Mouse (Mus musculus) liver, embryonic 16.5 days (tissue): Measurements from ENCODE around the gene Dnajc10. TPM values are rescaled to one million over a fixed set of nuclear protein-coding genes. Genes with fewer than 3 reads are reported as not detected.
A peak's percentile ranks its signal among the peaks of the same experiment; 100 is the strongest.

Source experiments
- ATAC-seq: fragments of 200-750 bp; cut with Nextera tagmentation; 2 replicates; pipeline ENCODE4 v1.8.0; 2017; ENCODE audit warnings: low read depth, mild to moderate bottlenecking, moderate number of reproducible peaks, moderate library complexity
- H3K27ac ChIP-seq: fragments of 300-500 bp; sonication (generic); 2 replicates; pipeline ENCODE4 v1.5.1; 2014; ENCODE audit warnings: mild to moderate bottlenecking, low read length
- H3K27me3 ChIP-seq: fragments of 300-500 bp; sonication (generic); 2 replicates; pipeline ENCODE4 v1.6.1; 2014; ENCODE audit warnings: low read depth, low read length, mixed read lengths; ENCODE audit not compliant: control insufficient read depth, insufficient read depth
- H3K36me3 ChIP-seq: fragments of 300-500 bp; sonication (generic); 2 replicates; pipeline ENCODE4 v1.6.1; 2014; ENCODE audit warnings: mild to moderate bottlenecking; ENCODE audit not compliant: control insufficient read depth, insufficient read depth
- H3K4me1 ChIP-seq: fragments of 300-500 bp; sonication (generic); 2 replicates; pipeline ENCODE4 v1.6.1; 2014; ENCODE audit warnings: low read depth, low read length, mixed read lengths; ENCODE audit not compliant: control insufficient read depth
- H3K4me2 ChIP-seq: fragments of 300-500 bp; sonication (generic); 2 replicates; pipeline ENCODE4 v1.6.1; 2014; ENCODE audit warnings: low read depth, low read length, mixed read lengths
- H3K4me3 ChIP-seq: fragments of 300-500 bp; sonication (generic); 2 replicates; pipeline ENCODE4 v1.5.1; 2014; ENCODE audit warnings: low read depth, mild to moderate bottlenecking, low read length
- H3K9ac ChIP-seq: fragments of 300-500 bp; sonication (generic); 2 replicates; pipeline ENCODE4 v1.6.1; 2014; ENCODE audit warnings: low read depth, low read length
- H3K9me3 ChIP-seq: fragments of 300-500 bp; sonication (generic); replicated peaks from 2 replicates; pipeline ENCODE4 v1.6.1; 2016; ENCODE audit warnings: low read length; ENCODE audit not compliant: control insufficient read depth
- WGBS: fragments of 180-500 bp; shearing (Covaris S2); extraction: QIAGEN DNeasy Blood & Tissue Kit; methylation state at CpG from one replicate; pipeline ENCODE4 v1.1.7; 2014; ENCODE audit not compliant: insufficient replicate concordance; 5-methylcytosine and 5-hydroxymethylcytosine counted together
- polyA plus RNA-seq: library from polyadenylated mRNA; unstranded; fragments of >200 nt; fragmentation: Nextera tagmentation; extraction: Ambion mirVana; gene quantifications from 2 replicates; pipeline ENCODE4 v1.2.1, GENCODE M21; 2015

The Dnajc10 gene
- polyA plus RNA-seq, 1 experiment from 2014 or later, result 16.7 TPM

- H3K4me3 ChIP-seq, result peak overlapping the region; percentile 91
- H3K27ac ChIP-seq, result peak overlapping the region; percentile 96
- H3K4me1 ChIP-seq, result no peaks in the 10 kb centered on the region; the same call in 1 of the 2 replicates
- no peak for ATAC-seq
- H3K4me2 ChIP-seq, result peak overlapping the region; percentile 84
- H3K36me3 ChIP-seq, result no peaks in the 10 kb centered on the region
- 8% methylated on average over 7 of the region's 7 CpGs for WGBS
- no peaks in the 10 kb centered on the region for H3K27me3 ChIP-seq
- H3K9ac ChIP-seq, result peak overlapping the region; percentile 88
- H3K9me3 ChIP-seq, result no peaks in the 10 kb centered on the region
Observed at GRCm38 (mm10) chr2:80314854-80315241, 418 bp upstream of the Dnajc10 start.

DNA sequence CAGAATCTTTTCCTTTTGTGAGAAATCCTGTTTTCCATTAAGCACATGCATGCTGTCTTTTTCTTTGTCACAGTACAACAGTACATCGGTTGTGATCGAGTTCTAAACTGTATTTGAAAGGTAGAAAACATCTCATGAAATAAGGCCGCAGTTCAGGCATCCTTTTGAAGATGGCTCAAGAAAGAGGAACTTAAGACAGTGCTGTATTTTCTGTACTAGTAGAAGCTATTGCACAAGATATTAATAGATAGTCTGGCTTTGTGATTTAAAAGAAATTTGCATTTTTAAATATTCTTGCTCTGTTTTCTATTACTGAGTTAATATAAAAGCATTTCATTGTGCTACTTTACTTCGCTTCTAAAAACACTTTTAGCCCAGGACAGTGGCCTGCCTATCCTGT is 7.6 kb downstream of the Dnajc10 start:
- peaks cover 9% of the 10 kb centered on the region for H3K36me3 ChIP-seq
- H3K9ac ChIP-seq, result no peak overlapping the region
- WGBS, result 78% methylated on average over 4 of the region's 4 CpGs
- no peaks in the 10 kb centered on the region for H3K27me3 ChIP-seq
- H3K27ac ChIP-seq, result no peak overlapping the region
- H3K4me1 ChIP-seq, result no peaks in the 10 kb centered on the region
- no peak for ATAC-seq
- no peak overlapping the region for H3K4me2 ChIP-seq
- no peaks in the 10 kb centered on the region for H3K9me3 ChIP-seq
- H3K4me3 ChIP-seq, result no peak overlapping the region

- no peak for ATAC-seq
- 77% methylated on average over 2 of the region's 2 CpGs for WGBS
Observed at GRCm38 (mm10) chr2:80325779-80326178, 10.5 kb downstream of the Dnajc10 start.

GRCm38 (mm10) chr2:80327272-80327671 is 12.0 kb downstream of the Dnajc10 start:
- no peak overlapping the region for H3K27ac ChIP-seq
- 73% methylated on average over 6 of the region's 6 CpGs for WGBS
- H3K4me1 ChIP-seq, result no peaks in the 10 kb centered on the region
- no peak overlapping the region for H3K4me2 ChIP-seq
- H3K27me3 ChIP-seq, result no peaks in the 10 kb centered on the region
- no peaks in the 10 kb centered on the region for H3K9me3 ChIP-seq
- no peak overlapping the region for H3K9ac ChIP-seq
- H3K36me3 ChIP-seq, result peaks cover 6% of the 10 kb centered on the region
- no peak overlapping the region for H3K4me3 ChIP-seq
- no peak for ATAC-seq

More at GRCm38 (mm10) chr2:80325779-80326178, 10.5 kb downstream of the Dnajc10 start:
- Histone ChIP-seq H3K9me3 (no peaks in the 10 kb centered on the region), H3K4me2 (no peak overlapping the region), H3K4me3 (no peak overlapping the region), H3K4me1 (no peaks in the 10 kb centered on the region), H3K27ac (no peak overlapping the region), H3K36me3 (peaks cover 9% of the 10 kb centered on the region), H3K27me3 (no peaks in the 10 kb centered on the region), H3K9ac (no peak overlapping the region)

- peaks cover 6% of the 10 kb centered on the region for H3K36me3 ChIP-seq
- WGBS, result 77% methylated on average over 7 of the region's 7 CpGs
Observed at GRCm38 (mm10) chr2:80328961-80329653, 13.8 kb downstream of the Dnajc10 start.

GRCm38 (mm10) chr2:80340537-80340936 is 25.3 kb downstream of the Dnajc10 start:
- Histone ChIP-seq H3K9ac (no peak overlapping the region), H3K27me3 (no peaks in the 10 kb centered on the region), H3K27ac (no peak overlapping the region), H3K9me3 (no peaks in the 10 kb centered on the region), H3K4me2 (no peak overlapping the region), H3K4me3 (no peak overlapping the region), H3K36me3 (peaks cover 27% of the 10 kb centered on the region), H3K4me1 (no peaks in the 10 kb centered on the region)
- WGBS, result 93% methylated on average over 9 of the region's 9 CpGs
- ATAC-seq, result no peak

More at GRCm38 (mm10) chr2:80328961-80329653, 13.8 kb downstream of the Dnajc10 start:
- H3K4me1 ChIP-seq, result no peaks in the 10 kb centered on the region
- no peak for ATAC-seq
- H3K4me3 ChIP-seq, result no peak overlapping the region
- H3K9me3 ChIP-seq, result no peaks in the 10 kb centered on the region
- H3K27me3 ChIP-seq, result no peaks in the 10 kb centered on the region
- no peak overlapping the region for H3K9ac ChIP-seq
- no peak overlapping the region for H3K4me2 ChIP-seq
- H3K27ac ChIP-seq, result no peak overlapping the region

- no peaks in the 10 kb centered on the region for H3K9me3 ChIP-seq
- no peak overlapping the region for H3K4me2 ChIP-seq
- 62% methylated on average over 4 of the region's 4 CpGs for WGBS
- H3K4me1 ChIP-seq, result no peaks in the 10 kb centered on the region
- no peak overlapping the region for H3K9ac ChIP-seq
- H3K27ac ChIP-seq, result no peak overlapping the region
- peaks cover 4% of the 10 kb centered on the region for H3K36me3 ChIP-seq
- H3K27me3 ChIP-seq, result no peaks in the 10 kb centered on the region
- H3K4me3 ChIP-seq, result no peak overlapping the region
- no peak for ATAC-seq
Observed at GRCm38 (mm10) chr2:80354531-80354930, 39.3 kb downstream of the Dnajc10 start.

- Histone ChIP-seq H3K4me3 (no peak overlapping the region), H3K4me2 (no peak overlapping the region), H3K4me1 (no peaks in the 10 kb centered on the region), H3K27me3 (no peaks in the 10 kb centered on the region), H3K36me3 (peaks cover 4% of the 10 kb centered on the region; the same call in 1 of the 2 replicates), H3K27ac (no peak overlapping the region), H3K9ac (no peak overlapping the region), H3K9me3 (no peaks in the 10 kb centered on the region)
- WGBS, result 51% methylated on average over 8 of the region's 8 CpGs
- ATAC-seq, result no peak
Observed at GRCm38 (mm10) chr2:80356656-80357231, 41.5 kb downstream of the Dnajc10 start.

GRCm38 (mm10) chr2:80371458-80371857 is 56.2 kb downstream of the Dnajc10 start:
- no peak overlapping the region for H3K9ac ChIP-seq
- no peaks in the 10 kb centered on the region for H3K9me3 ChIP-seq
- H3K36me3 ChIP-seq, result no peaks in the 10 kb centered on the region
- no peak overlapping the region for H3K4me2 ChIP-seq
- WGBS, result 67% methylated on average over 8 of the region's 8 CpGs
- no peaks in the 10 kb centered on the region for H3K4me1 ChIP-seq
- H3K4me3 ChIP-seq, result no peak overlapping the region
- no peak overlapping the region for H3K27ac ChIP-seq
- ATAC-seq, result no peak
- H3K27me3 ChIP-seq, result no peaks in the 10 kb centered on the region
